Mouse (Mus musculus) heart, adult 2 months (tissue): ENCODE results near the gene Nudt17.

ENCODE experiments used
- CTCF ChIP-seq: fragments of 200-600 bp; IDR thresholded peaks from 2 replicates; pipeline ENCODE4 v1.8.1; 2022; ENCODE audit warnings: antibody characterized with exemption, mild to moderate bottlenecking, moderate library complexity
- EP300 ChIP-seq: fragments of 200-500 bp; IDR thresholded peaks from 2 replicates; pipeline ENCODE4 v1.6.1; 2011; ENCODE audit warnings: low read depth, low read length, control low read depth; ENCODE audit not compliant: insufficient read depth
- POLR2A ChIP-seq: fragments of 200-500 bp; IDR thresholded peaks from 2 replicates; pipeline ENCODE4 v1.6.1; 2011; ENCODE audit warnings: mild to moderate bottlenecking, low read depth, low read length, control low read depth; ENCODE audit not compliant: insufficient read depth

DNA sequence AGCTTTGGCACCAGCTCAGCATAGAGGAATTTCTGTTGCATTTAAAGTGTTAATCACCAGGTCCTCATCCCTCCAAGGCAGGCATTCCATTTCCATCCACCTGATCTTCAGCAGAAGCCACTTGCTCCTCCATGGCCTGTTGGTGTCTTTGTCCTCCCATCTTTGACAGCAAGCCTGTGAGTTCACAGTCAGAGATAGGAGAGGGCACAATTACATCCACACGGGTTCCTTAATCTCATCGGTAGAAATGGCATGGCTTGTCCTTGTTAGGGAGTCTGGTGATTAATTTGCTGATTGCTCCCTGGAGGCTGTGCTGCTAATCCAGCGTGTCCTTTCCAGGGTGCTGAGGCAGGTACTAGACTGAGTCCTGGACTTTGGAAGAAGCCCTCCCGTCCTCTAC, 34.8 kb downstream of the Nudt17 start:
- no peak for TF ChIP-seq CTCF
- no peak for TF ChIP-seq EP300
- TF ChIP-seq POLR2A, result no peak
